Mouse (Mus musculus): ENCODE data around the gene Zfp169. TPM values are rescaled to one million over a fixed set of nuclear protein-coding genes. Genes with fewer than 3 reads are reported as not detected.
"Not testable (repeated sequence)": the region's sequence is repeated elsewhere in the genome, so short reads cannot be mapped to it uniquely, and the experiment has no call there.

The Zfp169 gene
- polyA plus RNA-seq, 1 experiment from 2014 or later = 4.0 TPM

DNA sequence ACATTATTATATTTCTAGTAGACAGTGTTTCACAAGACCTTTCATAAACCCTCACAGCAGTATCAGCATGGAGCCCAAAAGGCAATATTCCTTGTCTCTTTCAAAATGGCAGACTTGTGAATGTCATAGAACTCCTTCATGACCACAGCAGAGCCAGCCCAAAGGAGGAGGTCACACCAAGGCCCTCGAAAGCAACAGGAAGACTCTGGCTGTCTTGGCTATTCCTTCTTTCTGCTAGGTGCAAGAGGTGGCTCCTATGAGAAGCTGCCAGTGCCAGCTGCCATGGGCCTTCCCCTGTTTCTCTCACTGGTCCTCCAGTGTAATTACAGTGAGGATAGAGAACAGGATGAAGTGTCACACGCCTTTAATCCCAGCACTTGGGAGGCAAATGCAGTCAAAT is 15.8 kb upstream of the Zfp169 start:
- H3K27ac ChIP-seq (ENCODE audit: low read depth, low read length) = no peak overlapping the region
- no peak overlapping the region for H3K4me2 ChIP-seq (replicated peaks; ENCODE audit: low read depth, low read length)
- H3K9me3 ChIP-seq (ENCODE audit: control insufficient read depth, low read length) = no peaks in the 10 kb centered on the region
- no peaks in the 10 kb centered on the region for H3K27me3 ChIP-seq (ENCODE audit: control insufficient read depth, insufficient read depth, low read length)
- H3K36me3 ChIP-seq (ENCODE audit: control insufficient read depth, insufficient read depth, low read length) = peaks cover 6% of the 10 kb centered on the region; the same call in 1 of the 2 replicates
- H3K9ac ChIP-seq (ENCODE audit: low read depth, low read length) = no peak overlapping the region
- H3K4me1 ChIP-seq (ENCODE audit: control insufficient read depth, insufficient read depth, low read length) = no peaks in the 10 kb centered on the region
- no peak overlapping the region for H3K4me3 ChIP-seq (ENCODE audit: low read length)
- WGBS = 62% methylated on average over 2 of the region's 2 CpGs
- no peak for ATAC-seq (ENCODE audit: low FRiP score, low TSS enrichment)

DNA sequence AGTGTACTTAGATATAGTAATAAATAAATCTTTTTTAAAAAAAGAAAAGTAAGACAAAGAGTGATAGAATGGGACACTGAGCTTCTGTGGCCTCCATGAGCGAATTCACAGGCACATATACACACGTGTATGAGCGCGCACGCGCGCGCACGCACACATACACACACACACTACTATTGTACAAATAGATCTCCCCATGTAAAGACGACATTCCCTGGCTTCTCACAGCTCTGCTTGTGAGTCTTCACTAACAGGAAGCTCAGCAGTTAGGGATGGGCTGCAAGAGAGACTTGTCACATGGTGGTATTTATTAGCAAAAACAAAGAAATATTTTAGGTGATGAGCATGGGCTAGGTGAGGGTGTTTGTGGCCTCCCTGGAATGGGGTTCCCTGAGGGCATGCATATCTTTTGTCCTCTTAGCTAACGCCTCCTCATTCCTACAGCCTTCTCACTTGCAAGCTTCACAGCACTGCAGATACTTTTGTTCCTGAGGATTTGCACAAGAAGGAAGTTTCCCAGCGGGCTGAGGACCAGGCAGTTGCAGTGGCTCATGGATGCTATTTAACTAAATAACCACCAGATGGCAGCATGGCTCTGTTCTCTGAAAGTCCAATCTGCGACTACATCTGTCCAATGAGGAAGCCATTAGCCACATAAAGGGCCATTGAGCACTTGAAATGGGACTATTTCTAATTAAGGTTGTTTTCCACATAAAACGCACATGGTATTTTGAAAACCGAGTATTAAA is 15.0 kb upstream of the Zfp169 start:
- WGBS = 53% methylated on average over 15 of the region's 15 CpGs
- Histone ChIP-seq H3K4me1 (ENCODE audit: control insufficient read depth, insufficient read depth, low read length) (no peaks in the 10 kb centered on the region), H3K27ac (ENCODE audit: low read depth, low read length) (no peak overlapping the region)

GRCm38 (mm10) chr13:48525745-48526144 is 12.5 kb upstream of the Zfp169 start:
- Histone ChIP-seq H3K4me2 (replicated peaks; ENCODE audit: low read depth, low read length) (no peak overlapping the region), H3K27ac (ENCODE audit: low read depth, low read length) (no peak overlapping the region), H3K4me3 (ENCODE audit: low read length) (no peak overlapping the region), H3K4me1 (ENCODE audit: control insufficient read depth, insufficient read depth, low read length) (no peaks in the 10 kb centered on the region), H3K36me3 (ENCODE audit: control insufficient read depth, insufficient read depth, low read length) (no peaks in the 10 kb centered on the region), H3K9me3 (ENCODE audit: control insufficient read depth, low read length) (no peaks in the 10 kb centered on the region), H3K27me3 (ENCODE audit: control insufficient read depth, insufficient read depth, low read length) (no peaks in the 10 kb centered on the region), H3K9ac (ENCODE audit: low read depth, low read length) (no peak overlapping the region)
- WGBS = 78% methylated on average over 5 of the region's 5 CpGs
- ATAC-seq (ENCODE audit: low FRiP score, low TSS enrichment) = no peak

More for the DNA sequence above, 15.0 kb upstream of the Zfp169 start:
- H3K9ac ChIP-seq (ENCODE audit: low read depth, low read length) = no peak overlapping the region
- H3K4me2 ChIP-seq (replicated peaks; ENCODE audit: low read depth, low read length) = no peak overlapping the region
- H3K36me3 ChIP-seq (ENCODE audit: control insufficient read depth, insufficient read depth, low read length) = no peaks in the 10 kb centered on the region
- no peaks in the 10 kb centered on the region for H3K9me3 ChIP-seq (ENCODE audit: control insufficient read depth, low read length)
- no peak overlapping the region for H3K4me3 ChIP-seq (ENCODE audit: low read length)
- ATAC-seq (ENCODE audit: low FRiP score, low TSS enrichment) = peak; percentile 70
- no peaks in the 10 kb centered on the region for H3K27me3 ChIP-seq (ENCODE audit: control insufficient read depth, insufficient read depth, low read length)

DNA sequence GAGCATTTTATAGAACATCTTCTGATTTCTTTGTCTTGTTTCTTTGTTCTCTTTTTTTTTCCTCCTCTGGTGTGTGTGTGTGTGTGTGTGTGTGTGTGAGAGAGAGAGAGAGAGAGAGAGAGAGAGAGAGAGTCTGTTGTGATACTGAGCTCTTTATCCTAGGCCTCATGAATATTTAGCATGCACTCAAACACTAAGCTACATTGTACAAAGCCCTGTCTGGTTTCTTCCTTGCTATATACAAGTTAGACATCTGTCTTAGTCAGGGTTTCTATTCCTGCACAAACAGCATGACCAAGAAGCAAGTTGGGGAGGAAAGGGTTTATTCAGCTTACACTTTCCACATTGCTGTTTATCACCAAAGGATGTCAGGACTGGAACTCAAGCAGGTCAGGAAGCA is 5.9 kb upstream of the Zfp169 start:
- H3K4me1 ChIP-seq (ENCODE audit: control insufficient read depth, insufficient read depth, low read length); H3K9me3 ChIP-seq (ENCODE audit: control insufficient read depth, low read length); H3K27me3 ChIP-seq (ENCODE audit: control insufficient read depth, insufficient read depth, low read length); H3K4me2 ChIP-seq (replicated peaks; ENCODE audit: low read depth, low read length); ATAC-seq (ENCODE audit: low FRiP score, low TSS enrichment); H3K9ac ChIP-seq (ENCODE audit: low read depth, low read length); H3K36me3 ChIP-seq (ENCODE audit: control insufficient read depth, insufficient read depth, low read length); H3K4me3 ChIP-seq (ENCODE audit: low read length); H3K27ac ChIP-seq (ENCODE audit: low read depth, low read length): not testable (repeated sequence)

DNA sequence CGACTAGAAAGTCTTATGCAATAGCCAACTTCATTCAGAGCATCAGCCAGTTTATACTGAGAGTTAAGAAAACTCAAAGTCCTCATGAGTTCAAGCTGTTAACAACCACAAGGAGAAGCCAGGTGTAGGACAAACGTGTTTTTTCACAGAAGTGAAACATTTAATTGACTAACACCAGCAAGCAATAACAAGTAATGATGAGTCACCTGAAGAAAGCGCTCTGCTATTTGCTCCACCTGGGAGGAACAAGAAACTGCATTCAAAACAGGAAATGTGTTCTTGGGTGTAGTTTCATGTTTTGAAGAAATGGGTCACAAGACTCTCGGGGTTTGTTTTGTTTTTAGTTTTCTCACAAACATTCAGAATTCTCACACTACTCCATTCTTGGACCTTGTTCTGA is 2.6 kb upstream of the Zfp169 start:
- no peaks in the 10 kb centered on the region for H3K36me3 ChIP-seq (ENCODE audit: control insufficient read depth, insufficient read depth, low read length)
- ATAC-seq (ENCODE audit: low FRiP score, low TSS enrichment) = no peak
- no peak overlapping the region for H3K4me2 ChIP-seq (replicated peaks; ENCODE audit: low read depth, low read length)
- H3K9ac ChIP-seq (ENCODE audit: low read depth, low read length) = no peak overlapping the region
- H3K27me3 ChIP-seq (ENCODE audit: control insufficient read depth, insufficient read depth, low read length) = no peaks in the 10 kb centered on the region
- WGBS = 85% methylated on average over 4 of the region's 4 CpGs
- no peak overlapping the region for H3K4me3 ChIP-seq (ENCODE audit: low read length)
- no peak overlapping the region for H3K27ac ChIP-seq (ENCODE audit: low read depth, low read length)
- no peaks in the 10 kb centered on the region for H3K4me1 ChIP-seq (ENCODE audit: control insufficient read depth, insufficient read depth, low read length)
- H3K9me3 ChIP-seq (ENCODE audit: control insufficient read depth, low read length) = 0 out of 2 replicates have a peak, but pooled peaks cover 2% of the 10 kb centered on the region

DNA sequence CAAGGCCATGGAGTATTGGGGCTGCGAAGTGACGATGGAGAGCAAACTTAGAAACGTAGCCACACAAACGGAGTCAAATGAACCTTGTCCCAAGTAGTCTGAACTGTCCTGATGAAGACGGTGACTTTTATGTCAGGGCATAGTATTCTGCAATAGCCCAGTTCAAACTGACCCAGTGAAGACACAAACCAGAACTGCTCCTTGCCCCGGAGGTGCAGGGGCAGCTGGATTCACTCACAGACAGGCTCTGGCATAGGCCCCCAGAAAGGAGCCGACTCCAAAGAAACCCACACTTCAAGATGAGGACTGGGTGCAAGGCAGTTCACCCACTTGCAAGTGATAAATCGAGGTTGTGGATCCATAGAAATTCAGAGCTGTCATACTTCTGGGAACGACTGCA is 4.6 kb downstream of the Zfp169 start:
- peaks cover 23% of the 10 kb centered on the region for H3K36me3 ChIP-seq (ENCODE audit: control insufficient read depth, insufficient read depth, low read length)
- H3K27ac ChIP-seq (ENCODE audit: low read depth, low read length) = no peak overlapping the region
- no peak overlapping the region for H3K4me2 ChIP-seq (replicated peaks; ENCODE audit: low read depth, low read length)
- no peak overlapping the region for H3K9ac ChIP-seq (ENCODE audit: low read depth, low read length)
- H3K9me3 ChIP-seq (ENCODE audit: control insufficient read depth, low read length) = no peaks in the 10 kb centered on the region
- no peaks in the 10 kb centered on the region for H3K4me1 ChIP-seq (ENCODE audit: control insufficient read depth, insufficient read depth, low read length)
- no peaks in the 10 kb centered on the region for H3K27me3 ChIP-seq (ENCODE audit: control insufficient read depth, insufficient read depth, low read length)
- no peak overlapping the region for H3K4me3 ChIP-seq (ENCODE audit: low read length)
- 94% methylated on average over 9 of the region's 9 CpGs for WGBS
- no peak for ATAC-seq (ENCODE audit: low FRiP score, low TSS enrichment)

- 80% methylated on average over 5 of the region's 5 CpGs for WGBS
- Histone ChIP-seq H3K27ac (ENCODE audit: low read depth, low read length) (no peak overlapping the region), H3K27me3 (ENCODE audit: control insufficient read depth, insufficient read depth, low read length) (no peaks in the 10 kb centered on the region), H3K36me3 (ENCODE audit: control insufficient read depth, insufficient read depth, low read length) (peaks cover 31% of the 10 kb centered on the region), H3K4me2 (replicated peaks; ENCODE audit: low read depth, low read length) (no peak overlapping the region), H3K9ac (ENCODE audit: low read depth, low read length) (no peak overlapping the region), H3K4me1 (ENCODE audit: control insufficient read depth, insufficient read depth, low read length) (0 out of 2 replicates have a peak, but pooled peaks cover 3% of the 10 kb centered on the region), H3K4me3 (ENCODE audit: low read length) (no peak overlapping the region), H3K9me3 (ENCODE audit: control insufficient read depth, low read length) (no peaks in the 10 kb centered on the region)
- ATAC-seq (ENCODE audit: low FRiP score, low TSS enrichment) = no peak
Measured at GRCm38 (mm10) chr13:48502422-48502821, 10.8 kb downstream of the Zfp169 start.

DNA sequence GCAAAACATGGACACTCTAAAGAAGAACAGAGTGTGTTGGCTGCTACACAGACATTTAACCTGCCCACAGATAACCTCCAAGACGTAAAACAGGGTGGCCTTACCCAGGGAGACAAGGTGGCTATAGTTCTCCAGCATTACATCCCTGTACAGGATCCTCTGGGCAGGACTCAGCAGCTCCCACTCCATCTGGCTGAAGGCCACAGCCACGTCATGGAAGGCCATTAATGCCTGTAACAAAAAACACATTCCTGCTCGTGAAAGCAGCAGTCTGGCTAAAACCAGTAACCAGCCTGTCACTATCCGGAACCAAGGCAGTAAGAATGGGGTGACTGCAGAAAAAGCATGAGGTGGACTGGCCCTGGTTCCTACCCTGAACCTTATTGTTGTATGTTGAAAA is 14.6 kb downstream of the Zfp169 start:
- peak; percentile 35; the same call in 1 of the 2 replicates for ATAC-seq (ENCODE audit: low FRiP score, low TSS enrichment)
- Histone ChIP-seq H3K4me2 (replicated peaks; ENCODE audit: low read depth, low read length) (no peak overlapping the region), H3K27me3 (ENCODE audit: control insufficient read depth, insufficient read depth, low read length) (no peaks in the 10 kb centered on the region), H3K4me3 (ENCODE audit: low read length) (no peak overlapping the region), H3K36me3 (ENCODE audit: control insufficient read depth, insufficient read depth, low read length) (peaks cover 10% of the 10 kb centered on the region), H3K9ac (ENCODE audit: low read depth, low read length) (no peak overlapping the region), H3K9me3 (ENCODE audit: control insufficient read depth, low read length) (no peaks in the 10 kb centered on the region), H3K27ac (ENCODE audit: low read depth, low read length) (no peak overlapping the region), H3K4me1 (ENCODE audit: control insufficient read depth, insufficient read depth, low read length) (0 out of 2 replicates have a peak, but pooled peaks cover 3% of the 10 kb centered on the region)
- WGBS = 46% methylated on average over 4 of the region's 4 CpGs

DNA sequence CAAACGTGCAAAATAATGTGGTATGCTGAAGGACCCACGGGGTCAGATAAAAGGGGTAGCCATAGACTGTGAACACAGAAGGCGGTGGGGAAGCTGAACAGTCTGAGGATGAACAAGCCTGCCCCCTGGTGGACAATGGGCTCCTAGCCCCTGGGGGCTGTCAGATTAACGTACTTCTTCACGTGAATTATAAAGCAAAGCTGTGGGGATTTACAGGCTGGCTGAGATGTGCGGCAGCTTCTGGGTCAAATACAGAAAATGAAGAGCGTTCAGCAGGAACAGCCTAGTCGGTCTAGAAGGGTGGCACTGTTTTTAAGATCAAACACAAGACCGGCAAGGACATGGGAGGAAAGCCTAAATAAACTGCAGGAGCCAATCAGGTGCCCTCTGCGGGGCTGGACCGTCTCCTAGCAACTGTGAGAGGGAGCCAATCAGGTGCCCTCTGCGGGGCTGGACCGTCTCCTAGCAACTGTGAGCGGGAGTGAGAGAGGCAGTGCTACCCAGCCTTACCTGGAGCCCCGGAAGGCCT is 15.5 kb downstream of the Zfp169 start:
- Histone ChIP-seq H3K36me3 (ENCODE audit: control insufficient read depth, insufficient read depth, low read length) (peaks cover 5% of the 10 kb centered on the region; the same call in 1 of the 2 replicates), H3K27ac (ENCODE audit: low read depth, low read length) (no peak overlapping the region), H3K4me1 (ENCODE audit: control insufficient read depth, insufficient read depth, low read length) (0 out of 2 replicates have a peak, but pooled peaks cover 3% of the 10 kb centered on the region), H3K9ac (ENCODE audit: low read depth, low read length) (no peak overlapping the region), H3K4me2 (replicated peaks; ENCODE audit: low read depth, low read length) (no peak overlapping the region), H3K27me3 (ENCODE audit: control insufficient read depth, insufficient read depth, low read length) (no peaks in the 10 kb centered on the region), H3K9me3 (ENCODE audit: control insufficient read depth, low read length) (no peaks in the 10 kb centered on the region), H3K4me3 (ENCODE audit: low read length) (no peak overlapping the region)
- ATAC-seq (ENCODE audit: low FRiP score, low TSS enrichment) = peak; percentile 90
- 16% methylated on average over 15 of the region's 15 CpGs for WGBS

Measured in kidney, embryonic 14.5 days (tissue).